Mouse (Mus musculus) neutrophil, adult 5-6 weeks (primary cell): ENCODE results near the gene Klrb1a. TPM values are rescaled to one million over a fixed set of nuclear protein-coding genes. Genes with fewer than 3 reads are reported as not detected.
"Not testable (repeated sequence)": the region's sequence is repeated elsewhere in the genome, so short reads cannot be mapped to it uniquely, and the experiment has no call there.

Experiments used
- ATAC-seq: fragments of 151-379, 151-347 bp; 2 replicates; pipeline ENCODE4 v1.8.0; 2017; ENCODE audit warnings: mild to moderate bottlenecking, moderate TSS enrichment; ENCODE audit not compliant: insufficient number of reproducible peaks, poor library complexity, low FRiP score, severe bottlenecking; ENCODE audit errors: extremely low read depth
- total RNA-seq: library from RNA; stranded (forward); fragments of 200-1000 nt; gene quantifications from 2 replicates; pipeline ENCODE4 v1.2.3, GENCODE M21; 2017

Gene Klrb1a
- total RNA-seq, result 0.74 TPM in 1 of 2 replicates, not detected in the other

DNA sequence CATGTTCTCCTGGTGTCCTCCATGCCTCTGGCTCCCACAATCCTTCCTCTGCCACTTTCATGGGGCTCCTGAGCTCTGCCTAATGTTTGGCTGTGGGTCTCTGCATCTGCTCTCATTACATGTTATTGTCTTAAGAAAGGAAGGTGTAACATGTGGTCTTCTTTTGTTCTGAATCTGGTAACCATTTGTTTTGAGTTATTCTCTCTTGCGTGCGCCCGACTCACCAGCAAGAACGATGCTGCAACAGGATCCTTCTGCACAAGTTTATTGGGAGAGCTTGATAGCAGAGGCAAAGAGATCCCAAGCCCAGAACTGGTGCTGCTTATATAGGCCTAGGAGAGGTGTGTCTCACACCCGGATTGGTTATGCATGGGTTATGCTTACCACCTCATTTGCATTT lies at the start of gene Klrb1a:
Gene Klrb1a (minus strand): TSS at position 101 of the 400 bp plus-strand sequence.
- not testable (repeated sequence) for ATAC-seq

DNA sequence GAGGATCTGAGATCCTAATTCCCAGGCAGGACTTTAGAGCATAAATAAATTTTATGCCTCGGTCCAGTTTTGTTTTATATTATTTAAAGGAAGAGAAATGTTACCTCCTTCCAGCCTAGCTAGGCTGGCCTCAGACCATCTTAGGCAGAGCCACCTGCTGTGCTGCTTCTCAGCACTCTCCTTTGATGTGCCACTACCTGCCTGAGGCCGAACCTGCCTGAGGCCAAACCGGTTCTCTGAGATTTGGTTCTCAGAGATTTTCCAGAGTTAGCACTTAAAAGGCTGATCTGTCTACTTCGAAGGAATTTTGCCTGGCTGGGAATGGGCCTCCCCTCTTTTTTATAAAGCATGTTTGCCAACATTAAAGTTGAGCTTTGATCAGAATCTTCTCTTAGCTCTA lies 46.6 kb upstream of the Klrb1a start:
- ATAC-seq, result no peak

DNA sequence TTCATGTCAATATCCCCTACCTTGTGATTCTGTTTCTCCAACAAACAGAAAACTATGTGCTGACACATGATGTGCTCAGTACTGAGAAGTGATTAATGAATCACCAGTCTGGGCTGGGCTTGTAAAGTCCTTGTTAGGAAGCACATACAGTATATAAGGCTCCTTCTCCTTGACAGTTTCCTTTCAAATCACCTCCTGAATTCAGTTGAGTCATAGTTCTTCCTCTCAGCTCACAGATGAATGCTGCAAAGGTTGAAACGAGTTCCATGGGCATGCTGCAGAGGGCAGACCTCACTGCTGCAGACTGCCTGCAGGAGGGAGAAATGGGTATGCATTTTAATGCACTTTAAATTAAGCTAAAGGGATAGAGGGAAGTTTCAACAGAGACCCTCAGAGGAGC lies 38.9 kb upstream of the Klrb1a start, which contains the start of gene Clec2h:
Gene Clec2h (plus strand): TSS at position 180 of the 400 bp plus-strand sequence.
- peak; percentile 51; the same call in 1 of the 2 replicates for ATAC-seq

DNA sequence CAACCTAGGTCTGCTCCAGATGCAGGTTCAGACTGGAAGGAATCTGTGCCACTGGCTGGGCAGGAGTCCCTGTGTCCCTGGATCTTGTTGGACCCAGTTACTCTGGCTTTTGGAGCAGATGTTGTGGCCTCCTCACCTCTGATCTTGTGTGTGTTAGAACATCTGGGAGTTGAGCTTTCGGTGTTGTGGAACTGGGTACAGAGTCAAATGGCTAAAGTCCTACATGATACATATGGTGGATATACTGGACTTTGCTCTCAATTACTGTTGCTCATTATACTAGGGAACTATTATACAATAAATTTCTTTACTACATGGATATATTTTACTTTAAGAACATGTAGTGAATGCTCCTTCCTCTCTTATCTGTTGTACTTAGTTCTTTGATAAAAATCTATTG lies 37.9 kb upstream of the Klrb1a start:
- ATAC-seq, result no peak

DNA sequence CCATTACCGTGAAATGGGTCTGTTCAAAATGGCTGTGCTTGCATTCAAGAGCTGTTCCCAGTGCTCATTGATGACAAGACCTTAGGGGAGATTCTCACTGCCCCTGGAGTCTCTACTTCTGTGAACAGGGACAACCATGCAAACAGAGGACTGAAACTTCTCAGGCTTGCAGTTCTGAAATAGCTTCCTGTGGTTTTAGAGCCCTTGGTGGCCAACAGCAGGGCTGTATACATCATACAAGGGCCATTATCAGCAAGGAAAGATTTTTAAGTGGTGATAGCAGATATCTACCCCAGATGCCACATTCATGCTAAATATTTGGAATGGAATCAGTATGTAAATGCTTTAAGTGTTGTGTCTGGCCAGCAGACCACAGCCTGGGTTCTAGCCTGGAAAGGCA lies 29.6 kb upstream of the Klrb1a start:
- ATAC-seq, result no peak

DNA sequence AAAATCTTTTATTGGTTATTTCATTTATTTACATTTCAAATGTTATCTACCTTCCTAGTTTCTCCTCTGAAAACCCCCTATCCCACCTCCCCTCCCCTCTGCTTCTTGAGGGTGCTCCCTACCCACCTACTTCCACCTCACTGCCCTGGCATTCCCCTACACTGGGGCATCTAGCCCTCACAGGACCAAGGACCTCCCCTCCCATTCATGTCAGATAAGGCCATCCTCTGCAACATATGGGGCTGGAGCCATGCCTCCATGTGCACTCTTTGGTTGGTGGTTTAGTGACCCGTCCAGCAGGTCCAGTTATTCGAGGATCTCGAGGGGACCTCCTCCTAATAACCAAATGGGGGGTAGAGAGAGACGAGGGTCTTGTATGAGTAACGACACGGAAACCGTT lies 27.5 kb upstream of the Klrb1a start:
- not testable (repeated sequence) for ATAC-seq

DNA sequence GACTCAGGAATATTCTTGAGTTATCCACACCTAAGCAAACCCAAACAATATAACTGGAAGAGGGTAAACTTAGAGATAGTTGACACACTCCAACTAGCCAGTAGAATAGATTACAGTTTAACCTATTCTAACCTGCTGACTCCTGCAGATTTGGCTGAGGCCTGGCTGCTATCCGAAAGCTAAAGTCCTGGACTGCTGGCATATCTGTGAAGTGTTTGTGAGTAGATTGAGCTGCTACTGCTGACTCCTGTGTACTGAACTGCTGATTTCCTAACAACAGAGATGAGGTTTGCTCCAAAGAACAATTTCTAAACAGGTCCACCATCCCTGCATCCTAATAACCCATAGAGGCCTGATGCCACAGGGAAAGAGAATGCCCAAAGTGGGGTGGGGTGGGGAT lies 26.9 kb upstream of the Klrb1a start:
- ATAC-seq, result no peak

DNA sequence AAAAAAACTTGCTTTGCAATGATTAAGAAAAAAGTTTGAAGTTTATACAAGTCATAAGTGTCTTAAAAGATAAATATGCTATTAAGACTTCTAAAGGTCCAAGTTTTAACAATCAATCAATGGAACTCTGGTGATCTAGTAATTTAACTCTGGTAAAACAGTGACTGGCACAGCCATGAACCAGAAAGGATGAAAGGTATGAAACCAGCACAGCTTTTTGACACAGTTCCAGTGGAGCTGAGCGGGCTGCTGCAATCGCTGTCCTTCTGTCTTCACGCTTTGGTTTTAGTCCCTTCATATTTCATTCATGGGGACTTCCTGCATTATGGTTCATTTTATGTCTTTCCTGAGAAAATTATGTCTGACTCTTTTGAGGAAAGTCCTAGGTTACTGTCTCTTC lies 26.3 kb upstream of the Klrb1a start:
- no peak for ATAC-seq

DNA sequence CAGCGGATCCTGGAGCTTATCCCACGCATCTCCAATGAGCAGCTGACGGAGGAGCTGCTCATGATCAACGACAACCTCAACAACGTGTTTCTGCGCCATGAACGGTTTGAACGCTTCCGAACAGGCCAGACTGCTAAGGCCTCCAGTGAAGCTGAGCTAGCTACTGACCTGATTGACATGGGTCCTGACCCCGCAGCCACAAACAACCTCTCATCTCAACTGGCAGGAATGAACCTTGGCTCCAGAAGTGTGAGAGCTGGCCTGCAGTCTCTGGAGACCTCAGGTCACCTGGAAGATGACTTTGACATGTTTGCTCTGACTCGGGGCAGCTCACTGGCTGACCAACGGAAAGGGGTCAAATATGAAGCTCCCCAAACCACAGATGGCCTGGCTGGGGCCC lies 22.4 kb upstream of the Klrb1a start:
- not testable (repeated sequence) for ATAC-seq

DNA sequence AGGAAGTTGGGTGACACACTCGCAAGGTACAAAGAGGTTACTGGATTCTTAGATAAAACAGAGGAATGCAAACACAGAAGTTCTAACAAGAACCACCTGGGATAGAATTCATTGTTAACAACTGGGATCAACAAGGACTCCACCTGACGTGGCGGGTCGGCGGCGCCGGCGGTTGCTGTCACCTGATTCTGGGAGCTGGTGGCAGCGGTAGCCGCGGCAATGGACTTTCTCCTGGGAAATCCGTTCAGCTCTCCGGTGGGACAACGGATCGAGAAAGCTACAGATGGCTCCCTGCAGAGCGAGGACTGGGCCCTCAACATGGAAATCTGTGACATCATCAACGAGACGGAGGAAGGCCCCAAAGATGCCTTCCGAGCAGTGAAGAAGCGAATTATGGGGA lies 21.4 kb upstream of the Klrb1a start:
- ATAC-seq, result not testable (repeated sequence)

DNA sequence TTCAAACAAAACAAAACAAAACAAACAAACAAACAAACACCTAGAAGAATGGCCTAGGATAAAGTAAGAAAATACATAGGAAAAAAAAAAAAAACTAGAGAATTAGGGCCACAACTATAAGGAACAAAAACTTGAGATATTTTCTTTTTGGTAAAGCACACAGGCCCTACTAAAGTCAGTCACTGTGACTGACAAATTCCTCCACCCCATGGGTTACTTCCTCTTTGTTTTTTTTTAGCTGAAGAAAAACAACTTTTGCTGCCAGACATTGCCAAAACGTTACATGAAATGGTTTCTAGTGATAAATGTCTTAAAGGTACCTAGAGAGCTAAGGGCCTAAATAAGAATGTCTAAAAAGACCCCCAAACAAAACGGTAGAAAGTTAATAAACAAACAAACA lies 20.7 kb upstream of the Klrb1a start:
- peak; percentile 65 for ATAC-seq

DNA sequence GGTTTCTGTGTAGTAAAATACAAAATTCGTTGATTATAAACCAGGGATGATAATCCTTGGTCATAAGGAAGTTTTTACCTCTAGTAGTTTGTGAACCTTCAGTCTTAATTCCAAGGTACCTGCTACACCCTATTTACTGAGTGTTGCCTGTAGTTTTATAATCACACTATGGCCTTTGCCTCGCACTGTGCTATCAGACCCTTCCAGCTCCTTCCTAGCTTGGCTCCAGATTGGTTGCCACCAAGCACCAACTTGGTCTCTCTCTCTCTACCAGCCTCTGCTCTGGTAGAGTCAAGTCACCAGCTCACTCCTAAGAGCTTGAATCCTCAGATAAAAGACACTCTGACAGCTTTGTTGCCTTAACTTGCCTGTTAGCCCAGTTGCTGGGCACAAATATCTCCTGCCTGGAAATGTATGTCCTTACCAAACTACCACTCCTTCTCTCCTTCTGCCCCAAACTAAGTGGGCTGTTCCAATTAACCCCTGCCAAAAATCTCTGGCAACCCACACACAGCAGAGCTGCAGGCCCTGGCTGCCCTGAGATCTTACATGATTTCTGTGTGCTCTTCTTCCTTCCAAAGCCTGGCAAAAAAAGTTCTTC lies 17.9 kb upstream of the Klrb1a start:
- no peak for ATAC-seq

DNA sequence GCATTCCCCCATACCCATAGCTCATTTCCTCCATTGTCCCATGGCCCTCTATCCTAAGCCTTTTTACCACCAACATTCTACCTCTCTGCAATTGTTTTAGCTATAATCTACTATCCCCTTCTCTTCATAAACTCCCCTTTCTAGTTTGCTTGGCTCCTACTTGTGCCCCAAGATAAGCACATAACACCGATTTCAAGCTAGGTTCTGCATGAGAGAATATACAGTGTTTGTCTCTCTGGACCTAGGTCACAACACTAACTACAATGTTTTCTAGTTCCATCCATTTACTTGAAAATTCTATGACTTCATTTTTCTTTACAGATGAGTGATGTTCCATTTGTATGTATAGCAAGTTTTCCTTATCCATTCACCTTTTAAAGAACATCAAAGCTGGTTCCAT lies 17.3 kb upstream of the Klrb1a start:
- ATAC-seq, result no peak

DNA sequence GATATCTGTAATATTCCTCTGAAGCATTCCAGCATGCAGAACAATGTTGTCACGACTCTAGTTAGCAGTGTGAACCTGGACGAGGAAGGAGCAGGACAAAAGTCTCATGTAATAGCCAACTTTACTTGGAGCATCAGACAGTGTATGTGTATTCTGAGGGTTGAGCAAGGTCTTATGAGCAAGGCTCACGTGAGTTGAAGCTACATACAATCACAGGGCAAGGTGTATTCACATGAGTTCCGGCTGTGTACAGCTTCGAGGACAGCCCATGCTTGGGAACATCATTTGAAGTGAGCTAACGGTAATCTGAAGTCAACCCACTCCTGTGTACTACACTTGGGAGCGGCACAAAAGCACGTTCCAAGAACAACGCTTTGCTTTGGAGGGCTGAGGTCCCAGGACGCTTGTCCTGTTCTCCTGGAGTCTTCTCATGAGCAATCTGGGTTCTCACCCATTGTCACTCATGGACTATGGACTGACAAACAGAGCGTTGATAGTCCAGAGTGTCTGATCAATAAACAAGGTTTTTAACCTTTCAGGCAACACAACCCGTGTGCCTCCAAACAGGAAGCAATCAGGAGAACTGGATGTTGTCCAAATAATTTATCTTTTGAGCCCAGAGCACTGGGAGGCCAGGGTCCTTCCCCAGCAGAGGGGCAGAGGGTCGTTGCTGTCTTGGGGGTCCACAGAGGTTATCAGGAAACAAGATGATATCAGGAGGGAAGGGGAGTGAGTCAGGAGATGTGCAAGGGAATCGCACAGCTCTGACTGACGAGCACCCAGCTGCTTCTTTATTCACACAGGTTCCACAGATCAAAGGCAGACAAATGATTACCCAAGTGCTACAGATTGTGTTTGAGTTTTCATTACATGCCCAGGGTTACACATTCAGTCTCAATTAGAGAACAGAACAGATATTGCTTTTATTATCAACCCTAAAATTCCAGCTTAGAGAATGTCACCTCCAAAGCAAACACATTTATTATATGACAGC lies 7.9 kb upstream of the Klrb1a start:
- not testable (repeated sequence) for ATAC-seq

DNA sequence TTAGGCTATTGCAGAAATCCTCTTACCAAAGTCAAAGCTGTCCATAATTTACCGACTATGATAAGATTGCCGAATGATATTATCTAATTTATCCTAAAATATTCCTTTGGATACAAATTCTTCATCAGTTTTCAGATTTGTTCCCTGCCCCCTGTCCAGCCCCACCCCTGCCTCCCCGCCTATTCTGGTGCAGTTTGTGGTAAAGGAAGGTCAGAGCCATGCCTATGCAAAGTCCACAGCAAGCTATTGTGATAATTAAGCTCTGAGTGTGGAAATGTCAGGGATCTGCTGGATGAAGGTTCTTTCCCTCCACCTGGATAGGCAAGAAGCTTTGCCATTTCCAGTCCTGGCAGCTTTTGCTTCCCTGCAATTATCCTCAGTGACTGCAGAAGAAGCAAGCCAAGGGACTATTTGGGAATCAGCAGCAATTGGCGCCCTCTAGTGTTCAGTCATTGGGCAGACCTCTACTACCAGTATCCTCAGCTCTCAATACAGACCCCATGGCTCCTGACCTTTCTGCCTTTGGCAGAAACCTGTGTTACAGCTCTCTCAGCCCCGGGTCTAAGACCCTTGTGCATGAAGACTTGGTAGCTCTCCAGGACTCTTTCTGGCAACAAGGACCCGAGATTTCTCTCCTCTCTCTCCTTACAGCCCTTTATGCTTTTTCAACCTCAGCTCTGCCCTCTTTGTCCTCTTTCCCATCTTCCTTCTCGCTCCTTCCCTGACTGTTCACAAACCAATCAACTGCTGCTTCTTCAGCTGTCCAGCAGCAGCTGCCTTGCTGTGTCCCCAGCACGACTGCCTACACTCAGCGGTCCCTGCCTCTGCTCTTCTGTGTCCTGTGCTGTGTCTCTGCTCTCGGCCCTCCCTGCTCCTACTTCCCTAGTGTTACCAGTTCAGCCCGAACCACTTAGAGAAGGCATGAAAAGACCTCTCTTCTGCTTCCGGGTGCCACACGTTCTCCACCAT lies 6.7 kb upstream of the Klrb1a start:
- peak; percentile 87 for ATAC-seq

DNA sequence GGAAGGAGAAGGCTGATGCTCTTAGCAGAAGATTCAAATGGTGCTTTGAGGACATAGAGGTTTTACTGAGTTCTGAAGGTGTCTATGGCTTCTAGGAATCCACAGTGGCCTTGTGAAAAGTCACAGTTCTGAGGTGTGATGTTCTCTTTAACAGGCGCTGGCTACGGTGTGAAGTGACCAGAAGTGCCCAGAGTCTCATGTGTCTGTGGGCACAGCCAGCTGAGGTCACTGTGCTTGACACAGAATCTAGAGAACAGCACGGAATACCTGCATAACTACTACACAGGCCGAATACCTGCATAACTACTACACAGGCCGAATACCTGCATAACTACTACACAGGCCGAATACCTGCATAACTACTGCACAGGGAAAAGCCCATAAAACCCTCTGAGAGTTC lies 1.9 kb upstream of the Klrb1a start:
- not testable (repeated sequence) for ATAC-seq

DNA sequence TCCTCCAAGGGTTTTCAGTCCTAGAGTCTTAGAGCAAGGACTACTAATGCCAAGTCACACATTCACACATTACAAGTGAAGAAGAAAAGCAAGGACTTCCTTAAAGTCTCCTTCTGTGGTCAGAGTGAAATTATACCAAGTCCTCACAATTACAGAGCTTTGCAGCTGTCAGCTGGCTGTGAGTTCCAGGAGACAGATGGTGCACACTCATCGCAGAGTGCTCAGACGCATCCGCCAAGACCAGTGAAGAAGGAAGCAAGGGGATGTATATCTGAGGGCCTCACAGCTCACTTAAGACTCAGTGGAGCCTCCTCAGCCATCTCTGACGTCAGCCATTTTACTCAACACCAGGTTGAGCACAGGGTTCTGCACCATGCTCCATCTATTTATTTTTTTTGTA lies 1.1 kb upstream of the Klrb1a start:
- ATAC-seq, result peak; percentile 41; the same call in 1 of the 2 replicates

DNA sequence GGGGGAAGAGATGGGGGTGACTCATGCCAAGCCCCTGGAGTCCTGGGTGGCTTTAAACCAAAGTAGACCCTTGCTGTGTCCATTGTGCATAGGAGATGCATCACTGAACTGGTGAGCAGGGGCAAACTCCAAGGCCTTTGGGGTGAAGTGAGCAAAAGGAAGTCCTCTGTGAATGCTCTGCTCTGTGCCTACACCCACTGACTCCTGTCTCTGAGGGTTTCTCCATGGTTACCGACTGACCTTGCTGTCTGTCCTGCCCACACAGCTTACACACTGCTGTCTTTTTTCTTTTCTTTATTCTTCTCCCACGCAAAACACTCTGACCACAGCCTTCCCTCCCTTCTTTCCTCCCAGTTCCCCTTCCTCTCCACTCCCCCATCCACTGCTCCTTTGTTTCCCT lies 600 bp downstream of the Klrb1a start:
- no peak for ATAC-seq

DNA sequence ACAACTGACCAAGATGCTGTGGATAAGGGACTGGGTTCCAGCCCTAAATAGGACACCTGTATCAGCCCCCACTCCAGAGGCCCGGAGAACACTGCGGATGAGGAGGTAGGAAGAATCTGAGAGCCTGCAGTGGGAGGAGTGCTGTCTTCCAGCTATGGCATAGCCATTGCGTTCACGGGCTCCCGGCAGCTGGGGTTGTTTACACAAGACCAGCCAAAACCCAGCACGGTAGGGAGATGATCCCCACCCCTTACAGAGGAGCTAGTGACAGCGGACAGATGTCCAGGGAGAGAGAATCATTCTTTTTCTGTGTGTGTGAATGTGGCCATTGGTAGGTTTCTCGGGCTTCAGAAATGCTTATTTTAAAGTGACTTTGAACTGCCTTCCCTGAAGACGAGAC lies 17.0 kb downstream of the Klrb1a start:
- no peak for ATAC-seq
